Mouse (Mus musculus) myocyte (in vitro differentiated cells): ENCODE measurements around the gene Creb3. TPM values are rescaled to one million over a fixed set of nuclear protein-coding genes. Genes with fewer than 3 reads are reported as not detected.

Experiments
- H3K27me3 ChIP-seq: one replicate; pipeline ENCODE4 v1.6.1; 2011; ENCODE audit not compliant: control insufficient read depth, insufficient read depth, insufficient read length
- H3K36me3 ChIP-seq: one replicate; pipeline ENCODE4 v1.6.1; 2011; ENCODE audit not compliant: control insufficient read depth, insufficient read depth
- H3K4me2 ChIP-seq: one replicate; pipeline ENCODE4 v1.6.1; 2011; ENCODE audit warnings: low read depth, control low read depth
- H3K4me3 ChIP-seq: one replicate; pipeline ENCODE4 v1.5.1; 2011; ENCODE audit warnings: mild to moderate bottlenecking, control low read depth, moderate library complexity
- H3K79me2 ChIP-seq: one replicate; pipeline ENCODE4 v1.6.1; 2011; ENCODE audit not compliant: control insufficient read depth, insufficient read depth
- H3ac ChIP-seq: one replicate; pipeline ENCODE4 v1.6.1; 2011; ENCODE audit not compliant: control insufficient read depth, insufficient read length
- CEBPB ChIP-seq: IDR thresholded peaks from 2 replicates; pipeline ENCODE4 v1.6.1; 2011; ENCODE audit warnings: mild to moderate bottlenecking, moderate library complexity; ENCODE audit not compliant: poor library complexity, insufficient read depth, severe bottlenecking
- E2F4 ChIP-seq: IDR thresholded peaks from one replicate; pipeline ENCODE4 v1.6.1; 2011; ENCODE audit warnings: mild to moderate bottlenecking, control low read depth, moderate library complexity; ENCODE audit not compliant: insufficient read depth
- MAX ChIP-seq: IDR thresholded peaks from one replicate; pipeline ENCODE4 v1.6.1; 2011; ENCODE audit warnings: low read depth, mild to moderate bottlenecking, control low read depth
- MYOD1 ChIP-seq, 3 experiments: IDR thresholded peaks; one replicate each; pipeline ENCODE4 v1.6.1; 2011; ENCODE audit warnings: control low read depth in 2 of 3, low read depth in 2 of 3, mild to moderate bottlenecking in 2 of 3, moderate library complexity in 1 of 3; ENCODE audit not compliant: insufficient read length in 2 of 3, control insufficient read depth in 1 of 3
- MYOG ChIP-seq, 3 experiments: IDR thresholded peaks; one replicate each; pipeline ENCODE4 v1.6.1; 2011; ENCODE audit warnings: control low read depth in 2 of 3, low read depth in 2 of 3, mild to moderate bottlenecking in 2 of 3; ENCODE audit not compliant: insufficient read length in 2 of 3, control insufficient read depth in 1 of 3, insufficient read depth in 1 of 3
- POLR2A ChIP-seq: IDR thresholded peaks from one replicate; pipeline ENCODE4 v1.6.1; 2011; ENCODE audit warnings: low read depth, mild to moderate bottlenecking, control low read depth, moderate library complexity; ENCODE audit not compliant: insufficient read length
- POLR2AphosphoS2 ChIP-seq: IDR thresholded peaks from one replicate; pipeline ENCODE4 v1.6.1; 2011; ENCODE audit warnings: low read depth, control low read depth; ENCODE audit not compliant: insufficient read length
- REST ChIP-seq: IDR thresholded peaks from one replicate; pipeline ENCODE4 v1.6.1; 2011; ENCODE audit warnings: mild to moderate bottlenecking, control low read depth, moderate library complexity; ENCODE audit not compliant: insufficient read depth, insufficient read length
- SRF ChIP-seq: IDR thresholded peaks from one replicate; pipeline ENCODE4 v1.6.1; 2011; ENCODE audit warnings: low read depth; ENCODE audit not compliant: control insufficient read depth, insufficient read length
- TCF12 ChIP-seq: IDR thresholded peaks from one replicate; pipeline ENCODE4 v1.6.1; 2011; ENCODE audit warnings: mild to moderate bottlenecking, control low read depth; ENCODE audit not compliant: poor library complexity, insufficient read depth, severe bottlenecking
- TCF3 ChIP-seq: IDR thresholded peaks from one replicate; pipeline ENCODE4 v1.6.1; 2011; ENCODE audit warnings: low read depth, control low read depth; ENCODE audit not compliant: insufficient read length
- USF1 ChIP-seq: IDR thresholded peaks from one replicate; pipeline ENCODE4 v1.6.1; 2011; ENCODE audit warnings: low read depth, mild to moderate bottlenecking, control low read depth, moderate library complexity
- polyA plus RNA-seq: library from polyadenylated mRNA; unstranded; fragments of >200 nt; fragmentation: generic; extraction: Trizol; gene quantifications from one replicate; pipeline ENCODE4 v1.2.1, GENCODE M21; 2012; ENCODE audit warnings: missing spikeins

Gene Creb3
- polyA plus RNA-seq, 1 experiment, result 73.9 TPM

- peaks cover 58% of the 10 kb centered on the region for H3K79me2 ChIP-seq
- H3K27me3 ChIP-seq, result no peaks in the 10 kb centered on the region
- TF ChIP-seq MYOD1 (IDR thresholded peaks at IDR 0.05; ENCODE audit: control insufficient read depth in 1 of 3, insufficient read length in 2 of 3, low read depth in 2 of 3), result no peak
- TF ChIP-seq MYOG (IDR thresholded peaks at IDR 0.05; ENCODE audit: control insufficient read depth in 1 of 3, insufficient read depth in 1 of 3, insufficient read length in 2 of 3, low read depth in 2 of 3), result no peak
- TF ChIP-seq USF1, result no peak
- TF ChIP-seq MAX, result no peak
- TF ChIP-seq E2F4, result no peak
- TF ChIP-seq REST, result no peak
- no peak for TF ChIP-seq CEBPB
- no peak for TF ChIP-seq TCF12
- peak overlapping the region; percentile 82 for H3K4me3 ChIP-seq
- peaks cover 21% of the 10 kb centered on the region for H3K36me3 ChIP-seq
- peak overlapping the region; percentile 88 for H3ac ChIP-seq
- peak overlapping the region; percentile 96 for H3K4me2 ChIP-seq
These were observed 1.2 kb upstream of the Creb3 start for GRCm38 (mm10) chr4:43560976-43561375.

- peak overlapping the region; percentile 96 for H3K4me2 ChIP-seq
- H3K36me3 ChIP-seq, result peaks cover 17% of the 10 kb centered on the region
- H3K4me3 ChIP-seq, result peak overlapping the region; percentile 82
- TF ChIP-seq USF1 (no peak), E2F4 (no peak), TCF12 (no peak), POLR2A (no peak), POLR2AphosphoS2 (no peak), SRF (no peak), MYOD1 (IDR thresholded peaks at IDR 0.05; ENCODE audit: control insufficient read depth in 1 of 3, insufficient read length in 2 of 3, low read depth in 2 of 3) (no peak)
- peak overlapping the region; percentile 88 for H3ac ChIP-seq
- H3K79me2 ChIP-seq, result peaks cover 54% of the 10 kb centered on the region
- no peaks in the 10 kb centered on the region for H3K27me3 ChIP-seq
These were observed 616 bp upstream of the Creb3 start for GRCm38 (mm10) chr4:43561436-43561996.

- Histone ChIP-seq H3ac (peak overlapping the region; percentile 88), H3K4me2 (peak overlapping the region; percentile 80), H3K36me3 (peaks cover 22% of the 10 kb centered on the region), H3K79me2 (peaks cover 39% of the 10 kb centered on the region), H3K4me3 (peak overlapping the region; percentile 82), H3K27me3 (no peaks in the 10 kb centered on the region)
- TF ChIP-seq USF1, result peak; percentile 30
- no peak for TF ChIP-seq REST
These were observed 853 bp downstream of the Creb3 start for GRCm38 (mm10) chr4:43562769-43563600.

GRCm38 (mm10) chr4:43563601-43563875, 1.4 kb downstream of the Creb3 start:
- Histone ChIP-seq H3K4me2 (peak overlapping the region; percentile 80), H3K36me3 (peaks cover 22% of the 10 kb centered on the region), H3K79me2 (peaks cover 34% of the 10 kb centered on the region), H3ac (no peak overlapping the region), H3K27me3 (no peaks in the 10 kb centered on the region), H3K4me3 (peak overlapping the region; percentile 82)
- TF ChIP-seq MYOG (IDR thresholded peaks at IDR 0.05; ENCODE audit: control insufficient read depth in 1 of 3, insufficient read depth in 1 of 3, insufficient read length in 2 of 3, low read depth in 2 of 3) (no peak), CEBPB (no peak), E2F4 (no peak), MAX (no peak), POLR2AphosphoS2 (no peak), SRF (no peak), REST (no peak), POLR2A (no peak), MYOD1 (IDR thresholded peaks at IDR 0.05; ENCODE audit: control insufficient read depth in 1 of 3, insufficient read length in 2 of 3, low read depth in 2 of 3) (no peak), TCF12 (no peak), TCF3 (no peak), USF1 (no peak)

GRCm38 (mm10) chr4:43564231-43564630, 2.1 kb downstream of the Creb3 start:
- H3ac ChIP-seq, result no peak overlapping the region
- peaks cover 27% of the 10 kb centered on the region for H3K79me2 ChIP-seq
- H3K4me3 ChIP-seq, result no peak overlapping the region
- peak overlapping the region; percentile 80 for H3K4me2 ChIP-seq
- TF ChIP-seq REST (no peak), USF1 (no peak), POLR2AphosphoS2 (no peak), MAX (no peak), E2F4 (no peak), TCF12 (no peak), MYOG (IDR thresholded peaks at IDR 0.05; ENCODE audit: control insufficient read depth in 1 of 3, insufficient read depth in 1 of 3, insufficient read length in 2 of 3, low read depth in 2 of 3) (no peak), POLR2A (no peak), MYOD1 (IDR thresholded peaks at IDR 0.05; ENCODE audit: control insufficient read depth in 1 of 3, insufficient read length in 2 of 3, low read depth in 2 of 3) (no peak), TCF3 (no peak), CEBPB (no peak), SRF (no peak)
- H3K27me3 ChIP-seq, result no peaks in the 10 kb centered on the region
- H3K36me3 ChIP-seq, result peaks cover 22% of the 10 kb centered on the region
